Mouse (Mus musculus): Measurements from ENCODE around the gene Zfp872. TPM values are rescaled to one million over a fixed set of nuclear protein-coding genes. Genes with fewer than 3 reads are reported as not detected.
"Not testable (repeated sequence)": the region's sequence is repeated elsewhere in the genome, so short reads cannot be mapped to it uniquely, and the experiment has no call there.

The Zfp872 gene
- polyA plus RNA-seq (2016; fragmentation: Nextera tagmentation; extraction: Ambion mirVana) = 0.13 and 0.33 TPM in 2 replicates

- Histone ChIP-seq H3K9me3 (no peaks in the 10 kb centered on the region), H3K27ac (no peak within 1 kb of the TSS), H3K36me3 (no peaks in the 10 kb centered on the region), H3K9ac (peak within 1 kb of the TSS; percentile 47; the same call in 1 of the 2 replicates), H3K27me3 (replicated peaks) (0 out of 2 replicates have a peak, but pooled peaks cover 13% of the 10 kb centered on the region), H3K4me1 (peaks cover 2% of the 10 kb centered on the region; the same call in 1 of the 2 replicates), H3K4me3 (peak within 1 kb of the TSS; percentile 41), H3K4me2 (replicated peaks) (peak within 1 kb of the TSS; percentile 80)
- WGBS = 11% methylated on average over 43 of the region's 43 CpGs
- ATAC-seq (ENCODE audit: low FRiP score, low read depth) = peak; percentile 82
Measured at GRCm38 (mm10) chr9:22188025-22188611, at the start of gene Zfp872. TSS of gene Zfp872 (plus strand) at chr9:22188090.

GRCm38 (mm10) chr9:22138480-22138879, 49.4 kb upstream of the Zfp872 start:
- no peak for ATAC-seq (ENCODE audit: low FRiP score, low read depth)
- no peak overlapping the region for H3K9ac ChIP-seq
- no peak overlapping the region for H3K4me2 ChIP-seq (replicated peaks)
- H3K36me3 ChIP-seq = no peaks in the 10 kb centered on the region
- H3K4me3 ChIP-seq = no peak overlapping the region
- H3K9me3 ChIP-seq = no peaks in the 10 kb centered on the region
- 0 out of 2 replicates have a peak, but pooled peaks cover 5% of the 10 kb centered on the region for H3K27me3 ChIP-seq (replicated peaks)
- H3K27ac ChIP-seq = no peak overlapping the region
- H3K4me1 ChIP-seq = peaks cover 12% of the 10 kb centered on the region
- WGBS = 20% methylated on average over 2 of the region's 2 CpGs

GRCm38 (mm10) chr9:22139746-22140145, 48.1 kb upstream of the Zfp872 start:
- Histone ChIP-seq H3K27ac (no peak overlapping the region), H3K9ac (no peak overlapping the region), H3K36me3 (no peaks in the 10 kb centered on the region), H3K9me3 (no peaks in the 10 kb centered on the region), H3K4me1 (peaks cover 12% of the 10 kb centered on the region), H3K4me3 (no peak overlapping the region), H3K27me3 (replicated peaks) (0 out of 2 replicates have a peak, but pooled peaks cover 5% of the 10 kb centered on the region), H3K4me2 (replicated peaks) (no peak overlapping the region)
- ATAC-seq (ENCODE audit: low FRiP score, low read depth) = no peak
- 89% methylated on average over 5 of the region's 5 CpGs for WGBS

GRCm38 (mm10) chr9:22143108-22144037, 44.5 kb upstream of the Zfp872 start:
- no peaks in the 10 kb centered on the region for H3K9me3 ChIP-seq
- no peaks in the 10 kb centered on the region for H3K36me3 ChIP-seq
- ATAC-seq (ENCODE audit: low FRiP score, low read depth) = peak; percentile 65; the same call in 1 of the 2 replicates
- no peaks in the 10 kb centered on the region for H3K27me3 ChIP-seq (replicated peaks)
- 58% methylated on average over 17 of the region's 17 CpGs for WGBS
- H3K4me2 ChIP-seq (replicated peaks) = no peak overlapping the region
- no peaks in the 10 kb centered on the region for H3K4me1 ChIP-seq
- no peak overlapping the region for H3K27ac ChIP-seq
- no peak overlapping the region for H3K4me3 ChIP-seq
- H3K9ac ChIP-seq = no peak overlapping the region

GRCm38 (mm10) chr9:22144304-22144965, 43.5 kb upstream of the Zfp872 start:
- Histone ChIP-seq H3K9me3 (no peaks in the 10 kb centered on the region), H3K4me2 (replicated peaks) (no peak overlapping the region), H3K4me3 (no peak overlapping the region), H3K36me3 (no peaks in the 10 kb centered on the region), H3K9ac (no peak overlapping the region), H3K4me1 (no peaks in the 10 kb centered on the region), H3K27ac (no peak overlapping the region), H3K27me3 (replicated peaks) (no peaks in the 10 kb centered on the region)
- 85% methylated on average over 8 of the region's 8 CpGs for WGBS
- no peak for ATAC-seq (ENCODE audit: low FRiP score, low read depth)

- no peaks in the 10 kb centered on the region for H3K27me3 ChIP-seq (replicated peaks)
- H3K9me3 ChIP-seq = no peaks in the 10 kb centered on the region
- no peaks in the 10 kb centered on the region for H3K4me1 ChIP-seq
- no peak for ATAC-seq (ENCODE audit: low FRiP score, low read depth)
- H3K9ac ChIP-seq = no peak overlapping the region
- H3K36me3 ChIP-seq = no peaks in the 10 kb centered on the region
- H3K4me2 ChIP-seq (replicated peaks) = no peak overlapping the region
- no peak overlapping the region for H3K4me3 ChIP-seq
- H3K27ac ChIP-seq = no peak overlapping the region
- WGBS = 80% methylated on average over 20 of the region's 20 CpGs
Measured at GRCm38 (mm10) chr9:22149426-22150248, 38.3 kb upstream of the Zfp872 start.

GRCm38 (mm10) chr9:22150249-22150693, 37.6 kb upstream of the Zfp872 start:
- not testable (repeated sequence) for ATAC-seq (ENCODE audit: low FRiP score, low read depth); H3K9ac ChIP-seq; H3K27me3 ChIP-seq (replicated peaks); H3K4me3 ChIP-seq; H3K36me3 ChIP-seq; H3K4me1 ChIP-seq; H3K9me3 ChIP-seq; H3K4me2 ChIP-seq (replicated peaks); H3K27ac ChIP-seq
- 84% methylated on average over 7 of the region's 7 CpGs for WGBS

GRCm38 (mm10) chr9:22150946-22151345, 36.9 kb upstream of the Zfp872 start:
- Histone ChIP-seq H3K9me3 (no peaks in the 10 kb centered on the region), H3K9ac (no peak overlapping the region), H3K4me1 (no peaks in the 10 kb centered on the region), H3K36me3 (no peaks in the 10 kb centered on the region), H3K4me2 (replicated peaks) (no peak overlapping the region), H3K27me3 (replicated peaks) (no peaks in the 10 kb centered on the region), H3K4me3 (no peak overlapping the region), H3K27ac (no peak overlapping the region)
- 93% methylated on average over 2 of the region's 2 CpGs for WGBS
- ATAC-seq (ENCODE audit: low FRiP score, low read depth) = no peak

- Histone ChIP-seq H3K27me3 (replicated peaks) (peaks cover 6% of the 10 kb centered on the region; the same call in 1 of the 2 replicates), H3K36me3 (peaks cover 3% of the 10 kb centered on the region; the same call in 1 of the 2 replicates), H3K9me3 (no peaks in the 10 kb centered on the region), H3K4me1 (peaks cover 11% of the 10 kb centered on the region), H3K9ac (no peak overlapping the region), H3K4me2 (replicated peaks) (no peak overlapping the region), H3K4me3 (no peak overlapping the region), H3K27ac (no peak overlapping the region)
- ATAC-seq (ENCODE audit: low FRiP score, low read depth) = no peak
- 93% methylated on average over 3 of the region's 3 CpGs for WGBS
Measured at GRCm38 (mm10) chr9:22153810-22154209, 34.1 kb upstream of the Zfp872 start.

GRCm38 (mm10) chr9:22155614-22156013, 32.3 kb upstream of the Zfp872 start:
- Histone ChIP-seq H3K9ac (no peak overlapping the region), H3K4me3 (no peak overlapping the region), H3K4me1 (peaks cover 11% of the 10 kb centered on the region), H3K36me3 (peaks cover 3% of the 10 kb centered on the region; the same call in 1 of the 2 replicates), H3K9me3 (no peaks in the 10 kb centered on the region), H3K27me3 (replicated peaks) (peaks cover 6% of the 10 kb centered on the region; the same call in 1 of the 2 replicates), H3K4me2 (replicated peaks) (0 out of 2 replicates have a peak overlapping the region, but pooled peaks have one; percentile 8), H3K27ac (no peak overlapping the region)
- 28% methylated on average over 10 of the region's 10 CpGs for WGBS
- 0 out of 2 replicates have a peak, but pooled peaks have one; percentile 3 for ATAC-seq (ENCODE audit: low FRiP score, low read depth)
